Mouse (Mus musculus) G1E (cell line): ENCODE results near the gene Otop3.

Experiments
- CTCF ChIP-seq: IDR thresholded peaks from 2 replicates; pipeline ENCODE4 v1.5.1; 2012; ENCODE audit warnings: low read depth, low read length, inconsistent platforms, mixed read lengths
- GATA1 ChIP-seq: IDR thresholded peaks from 2 replicates; pipeline ENCODE4 v1.6.1; 2012; ENCODE audit warnings: borderline replicate concordance, low read length, inconsistent platforms, mixed read lengths

- TF ChIP-seq CTCF (no peak), GATA1 (no peak)
Measured at GRCm38 (mm10) chr11:115337350-115337749, 2.8 kb downstream of the Otop3 start.
